Mouse (Mus musculus): ENCODE results near the gene Eci3. TPM values are rescaled to one million over a fixed set of nuclear protein-coding genes. Genes with fewer than 3 reads are reported as not detected.
"Not testable (repeated sequence)": the region's sequence is repeated elsewhere in the genome, so short reads cannot be mapped to it uniquely, and the experiment has no call there.

Eci3 gene
- polyA plus RNA-seq, 1 experiment from 2014 or later, result 0.19 TPM

DNA sequence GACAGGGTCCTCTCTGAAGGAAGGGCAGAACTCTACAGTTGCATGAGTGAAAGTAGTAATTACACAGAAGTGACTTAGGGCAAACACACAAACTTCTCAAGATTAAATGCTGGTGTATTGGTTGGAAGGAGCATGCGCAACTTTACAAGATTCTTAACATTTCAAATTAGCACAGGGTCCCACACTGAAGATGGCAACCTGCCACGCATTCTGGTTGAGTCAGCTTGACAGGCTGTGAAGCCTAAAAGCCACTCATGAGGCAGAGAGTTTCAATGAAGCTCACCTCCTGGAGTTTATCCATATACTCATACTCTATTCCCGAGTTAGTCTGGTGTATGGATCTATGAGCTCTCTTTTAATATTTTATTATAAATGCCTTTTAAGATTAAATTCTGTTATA lies 5.5 kb downstream of the Eci3 start:
- H3K4me1 ChIP-seq (ENCODE audit: control insufficient read depth, insufficient read depth, low read length); ATAC-seq; H3K4me2 ChIP-seq (ENCODE audit: low read length); H3K4me3 ChIP-seq (ENCODE audit: low read depth, low read length); H3K27ac ChIP-seq (ENCODE audit: low read depth, low read length); H3K36me3 ChIP-seq (ENCODE audit: control insufficient read depth, insufficient read depth, low read length); H3K9ac ChIP-seq (ENCODE audit: low read length); H3K9me3 ChIP-seq (replicated peaks; ENCODE audit: control insufficient read depth, low read length); H3K27me3 ChIP-seq (replicated peaks; ENCODE audit: control insufficient read depth, insufficient read depth, low read length): not testable (repeated sequence)
- WGBS, result 75% methylated on average over 3 of the region's 3 CpGs
- DNase-seq (ENCODE audit: low spot score), result peak; percentile 41

DNA sequence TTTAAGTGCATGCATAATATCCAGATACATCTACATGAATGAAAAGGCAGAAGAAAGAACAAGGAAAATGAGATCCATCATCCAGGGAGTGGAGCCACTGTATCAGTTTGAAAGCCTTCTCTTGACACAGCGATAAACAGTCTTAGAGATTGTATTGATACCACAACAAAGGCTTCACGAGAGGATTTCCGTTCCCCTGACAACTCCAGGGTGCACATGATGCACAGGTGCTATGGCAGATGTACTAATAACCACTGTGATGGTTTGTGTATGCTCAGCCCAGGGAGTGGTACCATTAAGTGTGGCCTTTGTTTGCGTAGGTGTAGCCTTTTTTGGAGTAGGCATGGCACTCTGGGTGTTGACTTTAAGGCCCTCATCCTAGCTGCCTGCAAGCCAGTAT lies 6.7 kb downstream of the Eci3 start:
- WGBS, result 86% methylated on average over 4 of the region's 4 CpGs
- ATAC-seq (no peak), DNase-seq (ENCODE audit: low spot score) (no peak)
- Histone ChIP-seq H3K27me3 (replicated peaks; ENCODE audit: control insufficient read depth, insufficient read depth, low read length) (no peaks in the 10 kb centered on the region), H3K4me1 (ENCODE audit: control insufficient read depth, insufficient read depth, low read length) (no peaks in the 10 kb centered on the region), H3K9me3 (replicated peaks; ENCODE audit: control insufficient read depth, low read length) (no peaks in the 10 kb centered on the region), H3K4me2 (ENCODE audit: low read length) (no peak overlapping the region), H3K36me3 (ENCODE audit: control insufficient read depth, insufficient read depth, low read length) (no peaks in the 10 kb centered on the region), H3K9ac (ENCODE audit: low read length) (no peak overlapping the region), H3K4me3 (ENCODE audit: low read depth, low read length) (no peak overlapping the region), H3K27ac (ENCODE audit: low read depth, low read length) (no peak overlapping the region)

DNA sequence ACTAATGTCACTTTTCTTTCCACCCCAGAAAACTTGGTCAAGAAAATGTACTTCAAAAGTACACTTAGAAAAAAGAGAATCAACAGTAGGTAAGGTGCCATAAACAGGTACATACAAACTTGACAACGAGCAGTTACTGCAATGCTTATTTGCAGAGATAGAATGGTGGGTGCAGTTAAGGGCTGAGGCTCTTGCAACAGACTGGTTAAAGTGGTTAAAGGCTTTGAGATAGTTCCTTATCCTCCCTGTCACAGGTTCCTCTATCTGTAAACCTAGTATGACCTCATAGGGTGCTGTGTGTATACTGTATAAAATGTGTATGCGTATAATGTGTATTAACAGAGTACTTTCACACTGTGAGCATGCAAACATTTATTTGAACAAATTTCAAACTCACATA lies 12.2 kb downstream of the Eci3 start:
- not testable (repeated sequence) for DNase-seq (ENCODE audit: low spot score); H3K9ac ChIP-seq (ENCODE audit: low read length)

DNA sequence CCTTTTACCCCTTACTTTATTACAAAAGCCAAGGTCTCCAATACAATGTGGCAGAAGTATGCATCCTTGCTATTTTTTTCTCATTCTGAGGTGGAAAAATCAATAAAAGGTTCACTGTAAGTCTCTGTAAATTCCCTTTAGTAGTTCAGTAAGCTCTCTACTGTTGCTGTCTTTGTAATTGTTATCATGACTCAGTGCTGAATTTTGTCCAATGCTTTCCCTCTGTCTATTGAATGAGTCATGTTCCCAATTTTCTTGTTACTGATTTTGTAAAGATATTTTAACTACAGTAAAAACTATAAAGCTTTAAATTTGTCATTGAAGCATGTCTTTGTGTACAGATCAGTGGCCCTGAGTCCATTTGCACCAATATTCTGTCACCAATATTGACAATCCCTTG lies 21.2 kb downstream of the Eci3 start:
- no peak overlapping the region for H3K27ac ChIP-seq (ENCODE audit: low read depth, low read length)
- no peak overlapping the region for H3K9ac ChIP-seq (ENCODE audit: low read length)
- no peak overlapping the region for H3K4me2 ChIP-seq (ENCODE audit: low read length)
- H3K9me3 ChIP-seq (replicated peaks; ENCODE audit: control insufficient read depth, low read length), result no peaks in the 10 kb centered on the region
- ATAC-seq (no peak), DNase-seq (ENCODE audit: low spot score) (no peak)
- no peaks in the 10 kb centered on the region for H3K27me3 ChIP-seq (replicated peaks; ENCODE audit: control insufficient read depth, insufficient read depth, low read length)
- no peak overlapping the region for H3K4me3 ChIP-seq (ENCODE audit: low read depth, low read length)
- no peaks in the 10 kb centered on the region for H3K4me1 ChIP-seq (ENCODE audit: control insufficient read depth, insufficient read depth, low read length)
- no peaks in the 10 kb centered on the region for H3K36me3 ChIP-seq (ENCODE audit: control insufficient read depth, insufficient read depth, low read length)

More for the DNA sequence above, 12.2 kb downstream of the Eci3 start:
- H3K36me3 ChIP-seq (ENCODE audit: control insufficient read depth, insufficient read depth, low read length); ATAC-seq; H3K9me3 ChIP-seq (replicated peaks; ENCODE audit: control insufficient read depth, low read length); H3K4me3 ChIP-seq (ENCODE audit: low read depth, low read length); H3K27me3 ChIP-seq (replicated peaks; ENCODE audit: control insufficient read depth, insufficient read depth, low read length); H3K4me1 ChIP-seq (ENCODE audit: control insufficient read depth, insufficient read depth, low read length); H3K4me2 ChIP-seq (ENCODE audit: low read length); H3K27ac ChIP-seq (ENCODE audit: low read depth, low read length): not testable (repeated sequence)
- 96% methylated on average over 2 of the region's 2 CpGs for WGBS

DNA sequence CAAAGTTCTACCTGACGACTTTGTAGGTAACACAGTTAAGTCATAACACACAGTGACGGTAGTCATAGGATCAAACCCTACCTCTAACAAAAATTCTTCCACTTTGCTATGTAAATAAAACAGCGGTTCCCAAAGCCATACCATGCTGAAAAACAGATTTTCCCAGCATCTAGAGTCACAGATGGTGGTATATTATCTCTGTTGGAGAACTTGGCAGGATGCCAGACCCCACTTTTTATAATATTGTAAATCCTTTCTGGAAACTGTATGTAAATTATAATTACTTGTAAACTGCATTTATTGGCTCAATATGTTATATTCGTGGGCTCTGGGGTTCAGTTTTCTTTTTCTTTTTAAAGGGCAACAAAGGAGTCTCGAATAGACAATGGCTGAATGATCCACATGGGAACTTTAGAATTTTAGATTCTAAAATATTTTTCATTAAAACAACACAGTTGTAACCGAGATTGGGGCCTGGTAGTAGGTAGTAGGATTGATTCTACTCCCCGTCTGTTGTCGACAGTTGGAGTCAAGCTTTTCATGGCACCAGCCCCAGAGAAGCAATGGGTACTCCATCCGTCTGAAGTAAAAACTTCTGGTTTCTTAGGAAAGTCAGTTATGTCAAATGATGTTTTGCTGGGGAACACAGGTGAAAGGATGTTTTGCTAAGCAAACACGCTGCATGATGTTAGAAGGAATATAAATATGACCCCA lies 28.5 kb downstream of the Eci3 start:
- no peak overlapping the region for H3K4me3 ChIP-seq (ENCODE audit: low read depth, low read length)
- peak overlapping the region; percentile 44; the same call in 1 of the 2 replicates for H3K27ac ChIP-seq (ENCODE audit: low read depth, low read length)
- ATAC-seq (peak; percentile 84; the same call in 1 of the 2 replicates), DNase-seq (ENCODE audit: low spot score) (peak; percentile 78)
- H3K36me3 ChIP-seq (ENCODE audit: control insufficient read depth, insufficient read depth, low read length), result no peaks in the 10 kb centered on the region
- H3K4me1 ChIP-seq (ENCODE audit: control insufficient read depth, insufficient read depth, low read length), result no peaks in the 10 kb centered on the region
- 69% methylated on average over 10 of the region's 10 CpGs for WGBS
- H3K4me2 ChIP-seq (ENCODE audit: low read length), result no peak overlapping the region
- no peak overlapping the region for H3K9ac ChIP-seq (ENCODE audit: low read length)
- H3K9me3 ChIP-seq (replicated peaks; ENCODE audit: control insufficient read depth, low read length), result no peaks in the 10 kb centered on the region
- H3K27me3 ChIP-seq (replicated peaks; ENCODE audit: control insufficient read depth, insufficient read depth, low read length), result no peaks in the 10 kb centered on the region

DNA sequence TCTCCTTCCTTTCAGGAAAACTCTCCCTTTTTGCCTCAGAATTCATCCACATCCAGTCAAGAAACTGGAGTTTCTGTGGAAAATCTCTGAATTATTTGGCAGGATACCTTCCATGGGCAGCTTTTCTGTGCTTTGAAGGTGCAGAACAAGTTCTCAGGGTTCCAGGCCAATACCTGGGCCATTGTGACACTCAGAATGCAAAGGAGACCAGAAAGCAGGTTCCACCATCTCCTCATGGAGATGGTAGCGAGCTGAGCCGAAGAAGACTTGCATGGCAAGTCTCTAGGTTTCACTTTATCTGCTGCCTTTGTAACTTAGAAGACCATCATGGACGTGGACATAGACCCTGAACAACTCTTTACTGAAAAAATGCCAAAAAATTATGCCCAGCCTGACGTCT lies 39.4 kb downstream of the Eci3 start, which contains the start of the genes Fam217a and 4933417A18Rik:
Fam217a (minus strand) TSS at position 101 of the 400 bp plus-strand sequence.
4933417A18Rik (plus strand) TSS at position 200 of the 400 bp plus-strand sequence.
- Histone ChIP-seq H3K4me3 (ENCODE audit: low read depth, low read length) (no peak within 1 kb of the TSS), H3K4me1 (ENCODE audit: control insufficient read depth, insufficient read depth, low read length) (no peaks in the 10 kb centered on the region), H3K9me3 (replicated peaks; ENCODE audit: control insufficient read depth, low read length) (no peaks in the 10 kb centered on the region), H3K27me3 (replicated peaks; ENCODE audit: control insufficient read depth, insufficient read depth, low read length) (no peaks in the 10 kb centered on the region), H3K4me2 (ENCODE audit: low read length) (no peak within 1 kb of the TSS), H3K36me3 (ENCODE audit: control insufficient read depth, insufficient read depth, low read length) (no peaks in the 10 kb centered on the region), H3K9ac (ENCODE audit: low read length) (no peak within 1 kb of the TSS), H3K27ac (ENCODE audit: low read depth, low read length) (no peak within 1 kb of the TSS)
- no peak for ATAC-seq
- no peak for DNase-seq (ENCODE audit: low spot score)
- WGBS, result 81% methylated on average over 4 of the region's 4 CpGs

DNA sequence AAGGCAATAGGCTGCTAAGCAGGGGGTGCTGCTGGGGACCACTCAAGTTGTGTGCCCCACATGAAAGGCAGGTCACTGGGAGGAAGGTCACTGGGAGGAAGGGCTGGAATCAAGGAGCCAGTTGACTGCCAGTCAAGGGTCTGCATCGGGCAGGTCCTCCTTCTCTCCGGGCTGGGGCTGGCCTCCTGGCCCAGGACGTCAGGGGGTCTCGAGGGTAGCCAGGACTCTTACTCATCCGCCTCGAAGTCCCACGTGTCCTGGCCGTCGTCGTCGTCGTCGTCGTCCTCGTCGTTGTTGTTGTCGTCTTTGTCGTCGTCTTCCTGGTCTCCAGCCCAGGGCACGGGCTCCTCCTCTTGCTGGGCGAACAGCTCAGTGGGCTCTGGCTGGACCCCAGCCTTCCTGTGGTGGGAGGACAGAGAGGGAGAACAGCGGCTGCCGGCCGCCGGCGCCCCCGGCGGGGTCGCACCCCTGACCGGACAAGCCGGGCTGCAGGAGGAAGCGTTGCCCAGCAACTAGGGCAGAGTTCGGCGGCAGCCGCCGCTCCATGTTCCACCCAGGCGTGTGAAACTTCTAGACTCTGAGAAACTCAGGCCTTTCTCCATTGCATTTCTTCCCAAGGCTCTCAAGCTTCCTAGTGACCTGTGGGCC lies 47.0 kb downstream of the Eci3 start:
- no peak for ATAC-seq
- 64% methylated on average over 37 of the region's 37 CpGs for WGBS
- Histone ChIP-seq H3K36me3 (ENCODE audit: control insufficient read depth, insufficient read depth, low read length) (no peaks in the 10 kb centered on the region), H3K9ac (ENCODE audit: low read length) (no peak overlapping the region; the same call in 1 of the 2 replicates), H3K4me3 (ENCODE audit: low read depth, low read length) (no peak overlapping the region), H3K27me3 (replicated peaks; ENCODE audit: control insufficient read depth, insufficient read depth, low read length) (no peaks in the 10 kb centered on the region), H3K9me3 (replicated peaks; ENCODE audit: control insufficient read depth, low read length) (no peaks in the 10 kb centered on the region), H3K4me2 (ENCODE audit: low read length) (peak overlapping the region; percentile 42), H3K27ac (ENCODE audit: low read depth, low read length) (no peak overlapping the region), H3K4me1 (ENCODE audit: control insufficient read depth, insufficient read depth, low read length) (no peaks in the 10 kb centered on the region)
- no peak for DNase-seq (ENCODE audit: low spot score)

DNA sequence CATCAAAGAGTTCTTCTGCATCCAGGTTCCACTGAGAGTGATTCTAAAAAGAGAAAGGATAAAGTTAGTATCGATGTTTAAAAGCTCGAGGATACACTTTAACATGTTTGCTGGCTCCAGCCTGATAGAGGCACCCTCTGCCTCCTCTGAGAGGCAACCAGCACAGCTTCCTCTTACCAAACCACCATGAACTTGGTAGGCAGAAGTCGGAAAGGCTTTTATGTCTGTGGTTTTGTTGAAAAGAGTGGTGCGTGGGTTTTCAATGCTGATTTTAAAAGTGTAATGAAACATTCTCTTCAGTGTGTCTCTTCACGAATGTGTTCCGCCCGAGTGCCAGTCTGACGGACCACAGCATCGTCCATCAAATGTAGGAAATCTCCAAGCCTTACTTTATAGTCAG lies 49.0 kb downstream of the Eci3 start:
- no peak for ATAC-seq
- Histone ChIP-seq H3K27me3 (replicated peaks; ENCODE audit: control insufficient read depth, insufficient read depth, low read length) (no peaks in the 10 kb centered on the region), H3K4me1 (ENCODE audit: control insufficient read depth, insufficient read depth, low read length) (no peaks in the 10 kb centered on the region), H3K4me2 (ENCODE audit: low read length) (no peak overlapping the region), H3K9ac (ENCODE audit: low read length) (no peak overlapping the region), H3K9me3 (replicated peaks; ENCODE audit: control insufficient read depth, low read length) (no peaks in the 10 kb centered on the region), H3K27ac (ENCODE audit: low read depth, low read length) (no peak overlapping the region), H3K36me3 (ENCODE audit: control insufficient read depth, insufficient read depth, low read length) (no peaks in the 10 kb centered on the region), H3K4me3 (ENCODE audit: low read depth, low read length) (no peak overlapping the region)
- WGBS, result 87% methylated on average over 9 of the region's 9 CpGs
- no peak for DNase-seq (ENCODE audit: low spot score)

All from forebrain, embryonic 14.5 days (tissue).